Mouse (Mus musculus) kidney, postnatal 0 days (tissue): Measurements from ENCODE around the gene Ccno. TPM values are rescaled to one million over a fixed set of nuclear protein-coding genes. Genes with fewer than 3 reads are reported as not detected.

Source experiments
- ATAC-seq: fragments of 200-750 bp; cut with Nextera tagmentation; replicated peaks from 2 replicates; pipeline ENCODE4 v1.8.0; 2017; ENCODE audit warnings: low read depth, moderate number of reproducible peaks, moderate TSS enrichment, moderate library complexity; ENCODE audit not compliant: low FRiP score
- DNase-seq: peaks from one replicate; pipeline ENCODE4 v3.0.0-alpha.2; 2016; ENCODE audit warnings: low spot score
- H3K27ac ChIP-seq: fragments of 300-500 bp; sonication (generic); 2 replicates; pipeline ENCODE4 v1.5.1; 2014; ENCODE audit warnings: mild to moderate bottlenecking
- H3K27me3 ChIP-seq: fragments of 300-500 bp; sonication (generic); 2 replicates; pipeline ENCODE4 v1.6.1; 2014; ENCODE audit warnings: low read length, mixed read lengths; ENCODE audit not compliant: insufficient read depth
- H3K36me3 ChIP-seq: fragments of 300-500 bp; sonication (generic); 2 replicates; pipeline ENCODE4 v1.6.1; 2014; ENCODE audit warnings: low read length, mixed read lengths; ENCODE audit not compliant: insufficient read depth
- H3K4me1 ChIP-seq: fragments of 300-500 bp; sonication (generic); replicated peaks from 2 replicates; pipeline ENCODE4 v1.6.1; 2014; ENCODE audit warnings: antibody characterized with exemption, low read length, mixed read lengths; ENCODE audit not compliant: insufficient read depth
- H3K4me2 ChIP-seq: fragments of 300-500 bp; sonication (generic); 2 replicates; pipeline ENCODE4 v1.6.1; 2014; ENCODE audit warnings: mild to moderate bottlenecking, low read length, moderate library complexity, mixed read lengths
- H3K4me3 ChIP-seq: fragments of 300-500 bp; sonication (generic); replicated peaks from 2 replicates; pipeline ENCODE4 v1.5.1; 2014; ENCODE audit warnings: low read depth, low read length
- H3K9ac ChIP-seq: fragments of 300-500 bp; sonication (generic); 2 replicates; pipeline ENCODE4 v1.6.1; 2014; ENCODE audit warnings: low read depth, low read length
- H3K9me3 ChIP-seq: fragments of 300-500 bp; sonication (generic); replicated peaks from 2 replicates; pipeline ENCODE4 v1.6.1; 2016; ENCODE audit warnings: low read length, inconsistent platforms, mixed read lengths
- CTCF ChIP-seq: IDR thresholded peaks from 2 replicates; pipeline ENCODE4 v1.5.1; 2016; ENCODE audit warnings: antibody characterized with exemption, low read depth, mild to moderate bottlenecking, moderate library complexity
- WGBS: fragments of 180-500 bp; shearing (Covaris S2); extraction: QIAGEN DNeasy Blood & Tissue Kit; methylation state at CpG from one replicate; pipeline ENCODE4 v1.1.7; 2014; 5-methylcytosine and 5-hydroxymethylcytosine counted together
- microRNA counts: library from miRNA; unstranded; fragments of <30 nt; microRNA quantifications from one replicate; lab custom pipeline; 2015
- microRNA-seq: library from miRNA; unstranded; fragments of <30 nt; microRNA quantifications from one replicate; pipeline ENCODE4, GENCODE M21; 2016
- polyA plus RNA-seq: library from polyadenylated mRNA; unstranded; fragments of >200 nt; fragmentation: Nextera tagmentation; extraction: Ambion mirVana; gene quantifications from 2 replicates; pipeline ENCODE4 v1.2.1, GENCODE M21; 2015

Gene Ccno
- polyA plus RNA-seq, 1 experiment from 2014 or later, result 0.29 TPM

DNA sequence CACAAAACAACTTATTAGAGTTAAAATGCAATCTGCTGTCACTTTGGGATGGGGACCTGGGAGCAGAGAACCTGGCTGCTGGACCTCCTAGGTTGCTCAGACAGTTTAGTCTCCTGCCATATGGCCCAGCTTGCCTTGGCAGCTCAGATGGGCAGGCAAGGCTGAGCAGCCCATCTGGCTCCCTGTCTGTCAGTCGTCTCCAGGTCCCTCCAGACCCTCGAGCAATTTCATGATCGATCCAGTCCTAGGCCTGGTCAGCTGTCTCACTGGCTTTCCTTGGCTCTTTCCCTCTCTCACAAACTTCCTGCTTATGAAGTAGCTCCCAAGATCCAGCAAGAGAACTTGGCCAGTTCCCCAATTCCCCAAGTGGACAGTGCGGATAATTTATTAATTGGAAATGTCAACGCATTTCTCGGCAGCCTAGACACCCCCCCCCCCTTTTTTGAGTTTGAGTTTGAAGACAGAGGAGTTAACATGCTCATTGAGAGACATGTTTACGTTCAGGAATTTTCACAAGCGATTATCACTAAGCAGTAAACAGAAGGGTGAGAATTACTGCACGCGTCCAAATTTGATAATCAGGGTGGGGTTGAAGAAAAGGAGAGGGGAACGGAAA, 46.8 kb downstream of the Ccno start:
- DNase-seq, result peak; percentile 38
- WGBS, result 3% methylated on average over 11 of the region's 11 CpGs
- peaks cover 17% of the 10 kb centered on the region for H3K27me3 ChIP-seq

DNA sequence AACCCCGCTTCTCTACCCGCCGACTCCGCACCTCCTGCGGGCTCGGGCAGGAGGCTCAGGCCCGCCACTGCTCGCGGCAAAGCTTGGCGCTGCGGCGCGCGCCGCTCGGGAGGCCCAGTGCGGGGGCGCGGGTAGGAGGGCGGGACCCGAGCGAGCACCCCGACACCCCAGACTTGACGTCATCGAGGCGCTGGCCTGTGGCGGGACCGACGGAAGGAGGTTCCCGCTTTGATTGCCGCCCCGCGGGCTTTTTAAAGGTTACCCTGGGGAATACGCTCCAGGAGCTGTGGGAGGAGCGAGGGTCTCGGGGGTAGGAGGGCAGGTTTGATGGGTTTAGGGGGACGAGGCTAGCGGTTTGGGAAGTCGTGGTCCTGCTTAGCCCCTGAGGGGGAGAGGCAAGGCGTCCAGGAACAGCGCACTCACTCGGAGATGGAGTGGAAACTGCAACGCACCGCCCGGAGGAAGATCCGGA, 47.4 kb downstream of the Ccno start, which contains the start of gene Cdc20b:
Gene Cdc20b (plus strand): TSS at position 162 of the 472 bp plus-strand sequence.
- Histone ChIP-seq H3K4me3 (peak within 1 kb of the TSS; percentile 41), H3K4me2 (peak within 1 kb of the TSS; percentile 64), H3K36me3 (no peaks in the 10 kb centered on the region), H3K27me3 (peaks cover 17% of the 10 kb centered on the region), H3K27ac (no peak within 1 kb of the TSS), H3K9ac (peak within 1 kb of the TSS; percentile 24; the same call in 1 of the 2 replicates), H3K4me1 (0 out of 2 replicates have a peak, but pooled peaks cover 3% of the 10 kb centered on the region), H3K9me3 (no peaks in the 10 kb centered on the region)
- WGBS, result under 1% methylated on average over 46 of the region's 46 CpGs
- no peak for TF ChIP-seq CTCF
- peak; percentile 43 for DNase-seq
- 0 out of 2 replicates have a peak, but pooled peaks have one; percentile 9 for ATAC-seq

More for the DNA sequence above, 46.8 kb downstream of the Ccno start:
- ATAC-seq, result no peak
- H3K9me3 ChIP-seq, result no peaks in the 10 kb centered on the region
- H3K9ac ChIP-seq, result no peak overlapping the region
- TF ChIP-seq CTCF, result no peak
- no peak overlapping the region for H3K27ac ChIP-seq
- 0 out of 2 replicates have a peak, but pooled peaks cover 3% of the 10 kb centered on the region for H3K4me1 ChIP-seq
- peak overlapping the region; percentile 64 for H3K4me2 ChIP-seq
- H3K4me3 ChIP-seq, result peak overlapping the region; percentile 41
- no peaks in the 10 kb centered on the region for H3K36me3 ChIP-seq

DNA sequence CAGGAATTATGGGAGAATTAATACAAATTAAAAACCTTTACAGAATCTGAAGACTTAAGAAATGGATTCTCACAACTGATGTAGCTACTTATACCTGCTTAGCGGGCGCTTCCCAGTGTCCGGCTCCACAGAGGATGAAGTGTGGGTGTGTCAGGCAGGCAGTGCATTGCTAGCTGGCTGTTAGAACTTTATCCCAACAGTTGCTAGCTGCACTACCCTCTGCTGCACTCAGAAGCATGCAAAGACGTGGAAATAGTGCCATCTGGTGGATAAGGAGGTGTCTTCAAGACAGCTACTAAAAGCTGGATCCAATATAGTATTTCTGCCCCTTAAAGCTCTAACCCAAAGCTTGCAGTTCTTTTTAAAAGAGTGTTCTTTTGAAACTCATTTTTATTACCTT, 48.2 kb downstream of the Ccno start:
- Histone ChIP-seq H3K27ac (no peak overlapping the region), H3K4me1 (0 out of 2 replicates have a peak, but pooled peaks cover 3% of the 10 kb centered on the region), H3K4me2 (peak overlapping the region; percentile 64), H3K4me3 (peak overlapping the region; percentile 41), H3K9ac (no peak overlapping the region), H3K27me3 (peaks cover 17% of the 10 kb centered on the region), H3K36me3 (no peaks in the 10 kb centered on the region), H3K9me3 (no peaks in the 10 kb centered on the region)
- DNase-seq (peak; percentile 98), ATAC-seq (peak; percentile 74)
- peak; percentile 93 for TF ChIP-seq CTCF
- 0% methylated on average over 4 of the region's 4 CpGs for WGBS

MicroRNAs encoded within 50 kb of the gene (microRNA counts, 519-probe panel; counts per million panel counts)
- microRNA mmu-miR-449a (lab: Ali Mortazavi, UCI), result 330 counts per million, percentile 68 among the panel's probes with 10 or more counts
- 330 counts per million, percentile 68 among the panel's probes with 10 or more counts for microRNA mmu-miR-449b (lab: Ali Mortazavi, UCI)
- 330 counts per million, percentile 68 among the panel's probes with 10 or more counts for microRNA mmu-miR-449c (lab: Ali Mortazavi, UCI)

Small RNA genes within 50 kb of the gene (microRNA-seq; reads per million reads assigned to microRNA genes)
- gene Mir449a (43.7 reads per million, percentile 43 among the genes with 10 or more reads in this experiment), gene Mir449b (not detected), gene Mir449c (not detected)

Other genes with a start within 250 kb of the Ccno start
- 135 TPM in 2 replicates for gene Plpp1, start 187.0 kb upstream of the Ccno start, polyA plus RNA-seq
- 44.5 and 46.0 TPM in 2 replicates for gene Mtrex, start 60.4 kb upstream of the Ccno start, polyA plus RNA-seq
- 19.1 and 20.0 TPM in 2 replicates for gene Dhx29, start 60.3 kb upstream of the Ccno start, polyA plus RNA-seq
- 0.05 TPM in 1 of 2 replicates, not detected in the other for gene Mcidas, start 6.0 kb downstream of the Ccno start, polyA plus RNA-seq
- gene Cdc20b, start 47.3 kb downstream of the Ccno start, polyA plus RNA-seq, result not detected in 2 replicates
- 153 and 165 TPM in 2 replicates for gene Gpx8, start 58.6 kb downstream of the Ccno start, polyA plus RNA-seq
- 0.52 and 0.79 TPM in 2 replicates for gene Gzma, start 113.2 kb downstream of the Ccno start, polyA plus RNA-seq
- gene Esm1, start 221.9 kb downstream of the Ccno start, polyA plus RNA-seq, result 4.3 and 5.0 TPM in 2 replicates
- gene Gzmk, start 238.1 kb downstream of the Ccno start, polyA plus RNA-seq, result not detected in 2 replicates